Mouse (Mus musculus): Measurements from ENCODE around the gene Gm45902.

Gene Gm45902

GRCm38 (mm10) chr2:3512552-3513454 is at the start of gene Gm45902, which contains the start of the genes Hspa14 and Cdnf:
TSS of gene Gm45902 (minus strand) at chr2:3512790.
TSS of gene Hspa14 (minus strand) at chr2:3512814.
TSS of gene Cdnf (plus strand) at chr2:3513030.
- peak; percentile 99 for DNase-seq (ENCODE audit: low spot score)

GRCm38 (mm10) chr2:3546588-3546987 is 34.0 kb upstream of the Gm45902 start:
- peak; percentile 30 for DNase-seq (ENCODE audit: low spot score)

GRCm38 (mm10) chr2:3546055-3546454 is 33.5 kb upstream of the Gm45902 start:
- no peak for DNase-seq (ENCODE audit: low spot score)

- no peak for DNase-seq (ENCODE audit: low spot score)
Measured at GRCm38 (mm10) chr2:3541307-3542079, 28.9 kb upstream of the Gm45902 start.

- no peak for DNase-seq (ENCODE audit: low spot score)
Measured at GRCm38 (mm10) chr2:3526288-3526687, 13.7 kb upstream of the Gm45902 start.

GRCm38 (mm10) chr2:3522558-3522957 is 10.0 kb upstream of the Gm45902 start:
- no peak for DNase-seq (ENCODE audit: low spot score)

GRCm38 (mm10) chr2:3512076-3512475 is 514 bp downstream of the Gm45902 start:
- DNase-seq (ENCODE audit: low spot score): peak; percentile 69

GRCm38 (mm10) chr2:3500886-3501285 is 11.7 kb downstream of the Gm45902 start:
- no peak for DNase-seq (ENCODE audit: low spot score)

- no peak for DNase-seq (ENCODE audit: low spot score)
Measured at GRCm38 (mm10) chr2:3499543-3499942, 13.0 kb downstream of the Gm45902 start.

GRCm38 (mm10) chr2:3493833-3494409 is 18.7 kb downstream of the Gm45902 start:
- peak; percentile 22 for DNase-seq (ENCODE audit: low spot score)

GRCm38 (mm10) chr2:3489816-3490215 is 22.8 kb downstream of the Gm45902 start:
- no peak for DNase-seq (ENCODE audit: low spot score)

- peak; percentile 34 for DNase-seq (ENCODE audit: low spot score)
Measured at GRCm38 (mm10) chr2:3480239-3480638, 32.4 kb downstream of the Gm45902 start.

- DNase-seq (ENCODE audit: low spot score): no peak
Measured at GRCm38 (mm10) chr2:3475746-3476251, 36.8 kb downstream of the Gm45902 start.

GRCm38 (mm10) chr2:3474861-3475283 is 37.7 kb downstream of the Gm45902 start, which contains the start of gene Suv39h2:
TSS of gene Suv39h2 (minus strand) at chr2:3475031.
- DNase-seq (ENCODE audit: low spot score): peak; percentile 94

- peak; percentile 65 for DNase-seq (ENCODE audit: low spot score)
Measured at GRCm38 (mm10) chr2:3474361-3474805, 38.2 kb downstream of the Gm45902 start.

- peak; percentile 62 for DNase-seq (ENCODE audit: low spot score)
Measured at GRCm38 (mm10) chr2:3473891-3474290, 38.7 kb downstream of the Gm45902 start.

- no peak for DNase-seq (ENCODE audit: low spot score)
Measured at GRCm38 (mm10) chr2:3456590-3456989, 56.0 kb downstream of the Gm45902 start.
